Mouse (Mus musculus) liver, embryonic 13.5 days (tissue): ENCODE measurements at regions not wholly inside any gene's neighbourhood (a gene's known extent, or its start where the extent isn't known, plus 50 kb on each side); places are given as distances from the start of the nearest gene placed in this dataset.

ENCODE experiments used
- ATAC-seq: fragments of 200-750 bp; cut with Nextera tagmentation; 2 replicates; pipeline ENCODE4 v1.8.0; 2017; ENCODE audit warnings: low read depth, mild to moderate bottlenecking, moderate number of reproducible peaks, moderate library complexity
- DNase-seq: peaks from one replicate; pipeline ENCODE4 v3.0.0; 2022
- H3K27ac ChIP-seq: fragments of 300-500 bp; sonication (generic); 2 replicates; pipeline ENCODE4 v1.5.1; 2015; ENCODE audit warnings: moderate library complexity, mild to moderate bottlenecking, inconsistent platforms
- H3K27me3 ChIP-seq: fragments of 300-500 bp; sonication (generic); 2 replicates; pipeline ENCODE4 v1.6.1; 2015; ENCODE audit warnings: mild to moderate bottlenecking, inconsistent platforms
- H3K36me3 ChIP-seq: fragments of 300-500 bp; sonication (generic); 2 replicates; pipeline ENCODE4 v1.6.1; 2015; ENCODE audit warnings: mild to moderate bottlenecking, inconsistent platforms
- H3K4me1 ChIP-seq: fragments of 300-500 bp; sonication (generic); replicated peaks from 2 replicates; pipeline ENCODE4 v1.6.1; 2015; ENCODE audit warnings: inconsistent platforms
- H3K4me2 ChIP-seq: fragments of 300-500 bp; sonication (generic); 2 replicates; pipeline ENCODE4 v1.6.1; 2015; ENCODE audit warnings: inconsistent platforms, mild to moderate bottlenecking, moderate library complexity
- H3K4me3 ChIP-seq: fragments of 300-500 bp; sonication (generic); replicated peaks from 2 replicates; pipeline ENCODE4 v1.5.1; 2015; ENCODE audit warnings: mild to moderate bottlenecking, inconsistent platforms
- H3K9ac ChIP-seq: fragments of 300-500 bp; sonication (generic); 2 replicates; pipeline ENCODE4 v1.6.1; 2015; ENCODE audit warnings: mild to moderate bottlenecking, inconsistent platforms
- H3K9me3 ChIP-seq: fragments of 300-500 bp; sonication (generic); replicated peaks from 2 replicates; pipeline ENCODE4 v1.6.1; 2016; ENCODE audit warnings: inconsistent platforms
- WGBS: fragments of 180-500 bp; shearing (Covaris S2); methylation state at CpG from one replicate; pipeline ENCODE4 v1.1.7; 2015; ENCODE audit not compliant: insufficient replicate concordance; 5-methylcytosine and 5-hydroxymethylcytosine counted together

- ATAC-seq, result no peak
- H3K36me3 ChIP-seq, result no peaks in the 10 kb centered on the region
- H3K27me3 ChIP-seq, result no peaks in the 10 kb centered on the region
- H3K4me1 ChIP-seq, result no peaks in the 10 kb centered on the region
- WGBS, result 55% methylated on average over 1 of the region's 1 CpGs
- no peaks in the 10 kb centered on the region for H3K9me3 ChIP-seq
- no peak for DNase-seq
- H3K4me3 ChIP-seq, result no peak overlapping the region
- H3K27ac ChIP-seq, result no peak overlapping the region
- no peak overlapping the region for H3K9ac ChIP-seq
- H3K4me2 ChIP-seq, result no peak overlapping the region
Observed at GRCm38 (mm10) chr8:126214571-126214970, 83.8 kb upstream of the Slc35f3 start.

GRCm38 (mm10) chr8:126216391-126216790 is 82.0 kb upstream of the Slc35f3 start:
- no peak for DNase-seq
- H3K4me3 ChIP-seq, result no peak overlapping the region
- WGBS, result 61% methylated on average over 5 of the region's 5 CpGs
- no peaks in the 10 kb centered on the region for H3K36me3 ChIP-seq
- H3K4me1 ChIP-seq, result no peaks in the 10 kb centered on the region
- no peaks in the 10 kb centered on the region for H3K9me3 ChIP-seq
- H3K27ac ChIP-seq, result no peak overlapping the region
- H3K27me3 ChIP-seq, result no peaks in the 10 kb centered on the region
- no peak overlapping the region for H3K4me2 ChIP-seq
- H3K9ac ChIP-seq, result no peak overlapping the region
- no peak for ATAC-seq

- ATAC-seq (no peak), DNase-seq (no peak)
- Histone ChIP-seq H3K9me3 (no peaks in the 10 kb centered on the region), H3K27ac (no peak overlapping the region), H3K4me1 (no peaks in the 10 kb centered on the region), H3K4me3 (no peak overlapping the region), H3K27me3 (no peaks in the 10 kb centered on the region), H3K4me2 (no peak overlapping the region), H3K9ac (no peak overlapping the region), H3K36me3 (no peaks in the 10 kb centered on the region)
- WGBS, result 50% methylated on average over 1 of the region's 1 CpGs
Observed at GRCm38 (mm10) chr8:126221631-126222030, 76.7 kb upstream of the Slc35f3 start.

GRCm38 (mm10) chr8:126231801-126232200 is 66.6 kb upstream of the Slc35f3 start:
- no peak overlapping the region for H3K27ac ChIP-seq
- H3K27me3 ChIP-seq, result no peaks in the 10 kb centered on the region
- whole genome bisulfite sequencing, result 55% methylated on average over 1 of the region's 1 CpGs
- DNase-seq, result no peak
- ATAC-seq, result no peak
- no peaks in the 10 kb centered on the region for H3K36me3 ChIP-seq
- no peak overlapping the region for H3K9ac ChIP-seq
- no peaks in the 10 kb centered on the region for H3K4me1 ChIP-seq
- no peak overlapping the region for H3K4me3 ChIP-seq
- H3K9me3 ChIP-seq, result no peaks in the 10 kb centered on the region
- H3K4me2 ChIP-seq, result no peak overlapping the region

- H3K27ac ChIP-seq, result no peak overlapping the region
- H3K9me3 ChIP-seq, result no peaks in the 10 kb centered on the region
- H3K27me3 ChIP-seq, result no peaks in the 10 kb centered on the region
- H3K4me1 ChIP-seq, result no peaks in the 10 kb centered on the region
- ATAC-seq, result no peak
- H3K4me2 ChIP-seq, result no peak overlapping the region
- no peaks in the 10 kb centered on the region for H3K36me3 ChIP-seq
- WGBS, result 57% methylated on average over 7 of the region's 7 CpGs
- H3K9ac ChIP-seq, result no peak overlapping the region
- H3K4me3 ChIP-seq, result no peak overlapping the region
- no peak for DNase-seq
Observed at GRCm38 (mm10) chr8:126232521-126232920, 65.8 kb upstream of the Slc35f3 start.

GRCm38 (mm10) chr8:126239684-126240083 is 58.7 kb upstream of the Slc35f3 start:
- H3K27ac ChIP-seq, result no peak overlapping the region
- H3K36me3 ChIP-seq, result no peaks in the 10 kb centered on the region
- no peak overlapping the region for H3K4me3 ChIP-seq
- ATAC-seq (no peak), DNase-seq (no peak)
- H3K9me3 ChIP-seq, result no peaks in the 10 kb centered on the region
- no peaks in the 10 kb centered on the region for H3K27me3 ChIP-seq
- H3K4me2 ChIP-seq, result no peak overlapping the region
- H3K9ac ChIP-seq, result no peak overlapping the region
- no peaks in the 10 kb centered on the region for H3K4me1 ChIP-seq

- 28% methylated on average over 4 of the region's 4 CpGs for WGBS
Observed at GRCm38 (mm10) chr8:126244321-126244720, 54.0 kb upstream of the Slc35f3 start.

More at GRCm38 (mm10) chr8:126244321-126244720, 54.0 kb upstream of the Slc35f3 start:
- ATAC-seq, result no peak
- Histone ChIP-seq H3K36me3 (no peaks in the 10 kb centered on the region), H3K4me3 (no peak overlapping the region), H3K27me3 (no peaks in the 10 kb centered on the region), H3K9me3 (no peaks in the 10 kb centered on the region), H3K4me2 (no peak overlapping the region), H3K27ac (no peak overlapping the region), H3K4me1 (no peaks in the 10 kb centered on the region), H3K9ac (no peak overlapping the region)
- no peak for DNase-seq
